Mouse (Mus musculus) liver, adult (tissue): Measurements from ENCODE around the gene Abi3.
A peak's percentile ranks its signal among the peaks of the same experiment; 100 is the strongest.

Experiments used
- GATA4 ChIP-seq: IDR thresholded peaks from 2 replicates; pipeline ENCODE4 v1.6.1; 2014; ENCODE audit warnings: mild to moderate bottlenecking, low read length; ENCODE audit not compliant: insufficient replicate concordance

Gene Abi3

GRCm38 (mm10) chr11:95832129-95833005, 9.9 kb downstream of the Abi3 start:
- no peak for TF ChIP-seq GATA4

GRCm38 (mm10) chr11:95831641-95832040, 10.6 kb downstream of the Abi3 start:
- TF ChIP-seq GATA4, result no peak

GRCm38 (mm10) chr11:95831276-95831619, 11.0 kb downstream of the Abi3 start:
- TF ChIP-seq GATA4, result no peak

- TF ChIP-seq GATA4, result no peak
These were observed 11.6 kb downstream of the Abi3 start for GRCm38 (mm10) chr11:95830411-95831275.

DNA sequence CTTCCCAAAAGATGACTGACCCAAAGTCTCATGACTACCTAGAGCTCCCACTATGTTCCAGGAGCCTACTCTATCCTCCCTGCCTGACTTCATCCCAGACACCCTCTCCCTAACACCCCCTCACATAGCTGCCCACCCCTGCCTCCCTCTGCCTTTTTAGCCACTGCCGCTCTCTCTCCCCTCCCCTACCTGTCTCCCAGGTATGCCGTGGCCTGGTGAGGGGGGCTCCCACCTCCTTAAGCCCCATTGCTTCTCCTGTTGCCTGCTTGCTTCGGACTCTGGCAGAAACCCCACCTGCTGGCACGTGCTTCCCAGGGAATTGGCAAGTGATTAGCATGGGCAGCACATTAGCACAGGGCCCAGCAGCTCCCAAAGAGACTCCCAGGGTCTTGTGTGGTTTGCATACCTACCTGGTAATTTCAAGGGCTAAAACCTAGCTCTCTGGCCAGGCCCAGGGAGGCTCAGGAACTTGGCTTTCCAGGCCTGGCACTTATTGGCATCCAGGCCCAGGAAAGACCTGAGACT, 12.7 kb downstream of the Abi3 start:
- no peak for TF ChIP-seq GATA4

GRCm38 (mm10) chr11:95828181-95828964, 13.9 kb downstream of the Abi3 start:
- TF ChIP-seq GATA4, result no peak

DNA sequence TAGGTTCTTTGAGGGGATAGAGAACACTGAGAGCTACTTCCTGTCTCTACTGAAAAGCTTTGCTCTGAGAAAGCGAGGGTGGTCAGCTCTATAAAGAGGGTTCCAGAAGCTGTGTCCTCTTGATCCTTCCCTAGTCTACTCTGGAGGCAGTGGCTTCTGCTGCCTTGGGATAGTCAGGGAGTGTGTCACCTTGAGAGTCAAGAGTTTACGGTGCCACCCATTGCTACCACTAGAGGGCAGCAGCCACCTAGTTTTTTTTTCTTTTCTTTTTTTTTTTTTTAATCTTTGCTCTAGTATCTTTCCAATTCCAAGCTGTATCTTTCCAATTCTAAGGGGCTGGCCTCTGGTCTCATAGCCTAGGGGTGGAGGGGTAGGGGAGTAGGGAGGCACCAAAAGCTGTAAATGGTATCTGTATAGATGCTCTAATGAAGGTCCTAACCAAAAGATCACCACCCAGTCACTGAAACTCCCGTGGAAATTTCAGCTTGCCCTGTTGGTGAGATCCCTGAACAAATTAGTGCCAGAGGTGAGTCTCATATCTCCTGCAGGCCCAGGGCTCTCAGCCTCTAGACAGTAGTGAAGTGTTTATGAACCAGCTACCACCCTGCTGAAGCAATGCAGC, 14.7 kb downstream of the Abi3 start:
- TF ChIP-seq GATA4, result no peak

GRCm38 (mm10) chr11:95827168-95827447, 15.2 kb downstream of the Abi3 start:
- TF ChIP-seq GATA4, result peak; percentile 29; the same call in 1 of the 2 replicates

DNA sequence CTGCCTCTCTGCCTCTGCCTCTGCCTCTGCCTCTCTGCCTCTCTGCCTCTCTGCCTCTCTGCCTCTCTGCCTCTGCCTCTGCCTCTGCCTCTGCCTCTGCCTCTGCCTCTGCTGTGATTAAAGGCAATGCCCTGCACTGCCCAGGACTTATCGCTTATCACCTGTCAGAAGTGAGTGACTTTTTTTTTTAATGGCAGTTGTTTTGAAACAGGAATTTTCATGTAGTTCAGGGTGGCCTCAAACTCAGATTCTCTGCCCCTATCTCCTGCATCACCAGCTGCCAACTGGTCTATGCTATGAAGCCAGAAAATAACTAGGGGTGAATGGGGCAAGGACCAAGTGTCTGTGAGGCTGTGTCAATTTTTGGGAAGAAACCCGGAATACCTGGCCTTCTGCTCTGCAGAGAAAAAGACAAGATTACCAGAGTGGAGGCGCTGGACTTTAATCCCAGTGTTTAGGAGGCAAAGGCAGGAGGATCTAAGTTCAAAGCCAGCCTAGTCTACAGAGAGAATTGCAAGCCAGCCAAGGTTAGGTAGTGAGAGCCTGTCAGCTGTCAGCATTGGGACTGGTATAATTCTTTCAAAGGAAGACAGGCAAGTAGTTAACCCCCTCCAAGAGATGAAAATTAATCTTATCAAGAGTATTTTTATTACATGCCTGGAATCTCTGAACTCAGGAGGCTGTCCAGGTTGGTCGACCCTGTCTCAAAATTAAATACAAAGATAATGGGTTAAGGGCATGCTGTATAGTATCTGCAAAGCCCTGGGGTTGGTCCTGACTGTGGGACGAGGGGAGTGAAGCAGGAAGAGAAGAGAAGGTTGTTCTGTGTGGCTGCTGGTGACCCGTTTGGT, 15.7 kb downstream of the Abi3 start:
- TF ChIP-seq GATA4, result no peak

DNA sequence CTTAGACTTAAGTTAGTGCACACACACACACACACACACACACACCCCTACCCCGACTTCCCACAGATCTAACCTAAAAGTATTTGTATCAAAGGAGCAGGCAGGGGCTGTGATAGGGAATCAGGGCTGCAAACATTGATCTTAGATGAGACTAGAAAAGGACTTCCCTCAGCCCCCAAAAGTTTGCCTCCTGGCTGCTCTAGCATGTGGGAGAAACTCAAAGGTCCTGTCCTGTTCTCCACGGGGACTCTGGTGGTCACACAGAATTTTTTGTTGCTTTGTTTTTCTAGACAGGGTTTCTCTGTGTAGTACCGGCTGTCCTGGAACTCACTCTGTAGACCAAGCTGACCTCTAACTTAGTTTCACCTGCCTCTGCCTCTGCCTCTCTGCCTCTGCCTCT, 16.7 kb downstream of the Abi3 start:
- TF ChIP-seq GATA4, result no peak

GRCm38 (mm10) chr11:95824877-95825243, 17.4 kb downstream of the Abi3 start:
- no peak for TF ChIP-seq GATA4

DNA sequence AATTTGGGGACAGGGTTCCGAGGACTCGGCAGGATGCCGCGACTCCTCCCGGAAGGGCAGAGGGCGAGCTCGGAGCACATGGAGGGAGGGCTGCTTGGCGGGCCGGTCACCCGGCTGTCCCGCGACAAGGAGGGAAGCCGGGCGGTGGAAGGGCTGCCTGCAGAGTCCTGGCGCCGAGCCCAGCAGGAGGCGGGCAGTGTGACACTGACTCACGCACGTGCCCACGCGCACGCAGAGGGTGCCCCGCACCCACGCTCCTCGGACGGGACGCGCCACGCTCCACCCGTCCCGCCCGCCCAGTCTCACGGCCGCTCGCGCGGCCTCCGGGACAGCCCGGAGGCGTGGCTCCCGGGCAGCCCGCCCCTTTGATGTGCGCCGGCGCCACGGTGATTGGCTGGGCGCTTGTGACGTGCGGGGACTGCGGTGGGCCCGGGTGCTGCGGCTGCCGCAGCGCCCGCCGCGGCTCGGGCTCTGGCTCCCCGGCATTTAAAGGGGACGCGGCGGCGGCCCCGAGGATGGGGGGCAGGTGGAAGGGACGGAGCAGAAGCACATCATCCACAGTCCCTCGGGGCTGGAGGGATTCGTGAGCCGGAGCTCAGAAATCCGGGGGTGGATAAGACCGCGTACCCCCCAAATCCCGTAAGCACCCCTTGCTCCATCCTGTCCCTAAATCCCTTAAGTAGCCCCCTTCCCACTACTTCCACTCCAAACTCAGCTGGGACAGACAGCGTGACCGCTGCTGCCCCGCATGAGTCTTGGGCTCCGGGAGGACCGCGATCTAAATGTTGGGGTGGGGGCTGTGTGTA, 18.0 kb downstream of the Abi3 start, which contains the start of gene Phospho1:
Gene Phospho1 (plus strand): TSS at position 429 of the 806 bp plus-strand sequence.
- peak; percentile 35; the same call in 1 of the 2 replicates for TF ChIP-seq GATA4

DNA sequence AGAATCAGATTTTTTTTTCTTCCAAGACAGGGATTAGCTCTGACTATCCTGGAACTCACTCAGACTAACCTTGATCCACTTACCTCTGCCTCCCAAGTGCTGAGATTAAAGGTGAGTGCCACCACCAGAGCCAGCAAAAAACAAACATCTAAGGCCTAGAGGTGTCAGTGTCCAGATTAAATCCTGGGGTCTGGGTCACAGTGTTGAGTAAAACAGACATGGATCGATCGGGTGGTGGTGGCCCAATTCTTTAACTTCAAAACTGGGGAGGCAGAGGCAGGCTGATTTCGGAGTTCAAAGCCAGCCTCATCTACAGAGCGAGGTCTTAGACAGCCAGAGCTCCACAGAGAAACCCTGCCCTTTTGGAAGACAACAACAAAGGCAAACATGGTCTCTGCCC, 19.8 kb downstream of the Abi3 start:
- no peak for TF ChIP-seq GATA4

DNA sequence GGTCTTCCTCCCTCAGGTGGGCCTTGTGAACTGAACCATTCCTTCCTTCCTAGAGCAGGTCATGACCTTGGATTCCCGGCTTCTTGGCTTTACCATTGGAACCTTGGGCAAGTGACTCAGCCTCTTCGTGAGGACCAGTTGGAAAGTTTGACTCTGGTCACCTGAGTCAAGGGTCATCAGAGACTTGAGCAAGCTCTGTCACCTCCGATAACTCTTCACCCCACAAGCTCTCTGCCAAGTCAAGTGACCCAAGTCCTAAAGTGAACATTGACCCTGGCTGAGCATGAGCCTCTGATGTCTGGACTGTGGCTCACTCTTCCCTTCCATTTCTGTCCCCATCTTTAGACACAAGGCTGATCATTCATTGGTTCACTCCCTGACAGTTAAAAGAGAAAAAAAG, 20.8 kb downstream of the Abi3 start:
- no peak; the same call in 1 of the 2 replicates for TF ChIP-seq GATA4

DNA sequence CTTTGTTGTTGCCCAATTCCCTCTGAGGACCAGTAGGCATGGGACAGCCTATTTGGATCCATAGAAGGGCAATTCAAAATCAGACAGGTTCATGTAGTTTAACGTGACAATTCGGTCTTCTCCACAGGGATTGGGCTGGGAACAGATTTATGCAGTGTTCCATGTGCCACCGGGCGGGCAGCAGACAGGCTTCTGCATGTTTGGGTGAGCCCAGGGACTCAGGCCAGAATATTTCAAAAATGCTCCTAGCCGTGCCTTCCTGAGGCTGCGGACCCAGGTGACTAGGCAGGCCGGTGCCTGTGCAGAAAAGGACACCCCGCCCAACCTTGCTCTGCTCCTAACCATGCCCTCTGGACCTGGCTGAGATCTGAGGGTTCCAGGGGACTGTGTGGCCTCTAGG, 23.1 kb downstream of the Abi3 start:
- no peak for TF ChIP-seq GATA4
